Mouse (Mus musculus) MEL (cell line): ENCODE results near the gene Kmo. TPM values are rescaled to one million over a fixed set of nuclear protein-coding genes. Genes with fewer than 3 reads are reported as not detected.

Source experiments
- DNase-seq: peaks from one replicate; pipeline ENCODE4 v3.0.0; 2011; ENCODE audit warnings: low read depth, low spot score
- H3K27ac ChIP-seq: 2 replicates; pipeline ENCODE4 v1.5.1; 2012; ENCODE audit warnings: low read depth, mild to moderate bottlenecking, control low read depth, low read length, moderate library complexity; ENCODE audit not compliant: control insufficient read depth
- H3K27me3 ChIP-seq, 2 experiments: fragments of 150-350 bp in 1 of 2; sonication (generic) in 1 of 2; 2 replicates each; pipeline ENCODE4 v1.6.1; 2012; ENCODE audit warnings: low read length in 2 of 2, mild to moderate bottlenecking in 2 of 2, improper control_type of control experiment in 1 of 2, moderate library complexity in 1 of 2; ENCODE audit not compliant: insufficient read depth in 2 of 2, control insufficient read depth in 1 of 2
- H3K36me3 ChIP-seq, 2 experiments: 2 replicates each; pipeline ENCODE4 v1.6.1; 2012 to 2014; ENCODE audit warnings: low read length in 2 of 2, improper control_type of control experiment in 1 of 2, inconsistent platforms in 1 of 2, mild to moderate bottlenecking in 1 of 2; ENCODE audit not compliant: insufficient read depth in 2 of 2, control insufficient read depth in 1 of 2
- H3K4me1 ChIP-seq, 2 experiments: fragments of 150-350 bp in 1 of 2; sonication (generic) in 1 of 2; 2 replicates each; pipeline ENCODE4 v1.6.1; 2012; ENCODE audit warnings: low read length in 2 of 2, improper control_type of control experiment in 1 of 2, mild to moderate bottlenecking in 1 of 2; ENCODE audit not compliant: insufficient read depth in 2 of 2, control insufficient read depth in 1 of 2
- H3K4me3 ChIP-seq, 2 experiments: fragments of 150-350 bp in 1 of 2; sonication (generic) in 1 of 2; 2 replicates each; pipeline ENCODE4 v1.5.1; 2012; ENCODE audit warnings: low read depth in 2 of 2, low read length in 2 of 2, mild to moderate bottlenecking in 2 of 2, moderate library complexity in 2 of 2, control low read depth in 1 of 2, improper control_type of control experiment in 1 of 2; ENCODE audit not compliant: control insufficient read depth in 1 of 2, insufficient read depth in 1 of 2
- H3K79me2 ChIP-seq: 2 replicates; pipeline ENCODE4 v1.6.1; 2012; ENCODE audit warnings: mild to moderate bottlenecking, low read length, moderate library complexity; ENCODE audit not compliant: control insufficient read depth, poor library complexity, insufficient read depth
- H3K9ac ChIP-seq: 2 replicates; pipeline ENCODE4 v1.6.1; 2012; ENCODE audit warnings: low read depth, mild to moderate bottlenecking, control low read depth, low read length, moderate library complexity; ENCODE audit not compliant: control insufficient read depth, poor library complexity, severe bottlenecking
- H3K9me3 ChIP-seq: fragments of 150-350 bp; sonication (generic); replicated peaks from 2 replicates; pipeline ENCODE4 v1.6.1; 2012; ENCODE audit warnings: mild to moderate bottlenecking, low read length, improper control_type of control experiment, moderate library complexity; ENCODE audit not compliant: insufficient read depth
- BHLHE40 ChIP-seq: IDR thresholded peaks from 2 replicates; pipeline ENCODE4 v1.6.1; 2012; ENCODE audit warnings: low read depth, mild to moderate bottlenecking, inconsistent platforms, low read length, improper control_type of control experiment, borderline replicate concordance
- CHD1 ChIP-seq: IDR thresholded peaks from 2 replicates; pipeline ENCODE4 v1.6.1; 2012; ENCODE audit warnings: low read depth, mild to moderate bottlenecking, inconsistent platforms, low read length, improper control_type of control experiment
- CHD2 ChIP-seq: IDR thresholded peaks from 2 replicates; pipeline ENCODE4 v1.6.1; 2011; ENCODE audit warnings: low read length, improper control_type of control experiment
- CTCF ChIP-seq, 3 experiments: IDR thresholded peaks in 2 of 3; conservative IDR thresholded peaks in 1 of 3; 2 replicates each; pipeline ENCODE4 v1.5.1; 2011 to 2012; ENCODE audit warnings: low read length in 3 of 3, low read depth in 2 of 3, mild to moderate bottlenecking in 2 of 3, improper control_type of control experiment in 1 of 3, inconsistent platforms in 1 of 3, mixed read lengths in 1 of 3, moderate library complexity in 1 of 3; ENCODE audit not compliant: control insufficient read depth in 1 of 3, insufficient read depth in 1 of 3, poor library complexity in 1 of 3, severe bottlenecking in 1 of 3
- ELF1 ChIP-seq: IDR thresholded peaks from 2 replicates; pipeline ENCODE4 v1.6.1; 2014; ENCODE audit warnings: low read depth, mild to moderate bottlenecking, inconsistent platforms, low read length, improper control_type of control experiment, moderate library complexity
- EP300 ChIP-seq, 2 experiments: IDR thresholded peaks; 2 replicates each; pipeline ENCODE4 v1.6.1; 2011; ENCODE audit warnings: improper control_type of control experiment in 2 of 2, low read length in 2 of 2, low read depth in 1 of 2, mild to moderate bottlenecking in 1 of 2
- ETS1 ChIP-seq: IDR thresholded peaks from 2 replicates; pipeline ENCODE4 v1.6.1; 2012; ENCODE audit warnings: low read depth, mild to moderate bottlenecking, inconsistent platforms, low read length, improper control_type of control experiment, moderate library complexity
- GABPA ChIP-seq: IDR thresholded peaks from 2 replicates; pipeline ENCODE4 v1.6.1; 2012; ENCODE audit warnings: low read depth, mild to moderate bottlenecking, inconsistent platforms, low read length, improper control_type of control experiment, moderate library complexity
- GATA1 ChIP-seq: IDR thresholded peaks from 2 replicates; pipeline ENCODE4 v1.6.1; 2011; ENCODE audit warnings: low read depth, low read length, improper control_type of control experiment
- HCFC1 ChIP-seq: IDR thresholded peaks from 2 replicates; pipeline ENCODE4 v1.6.1; 2012; ENCODE audit warnings: low read depth, mild to moderate bottlenecking, inconsistent platforms, low read length, improper control_type of control experiment, moderate library complexity
- JUND ChIP-seq: IDR thresholded peaks from 2 replicates; pipeline ENCODE4 v1.6.1; 2011; ENCODE audit warnings: low read depth, mild to moderate bottlenecking, improper control_type of control experiment, low read length
- KAT2A ChIP-seq: conservative IDR thresholded peaks from 2 replicates; pipeline ENCODE4 v1.6.1; 2012; ENCODE audit warnings: low read depth, low read length, improper control_type of control experiment, inconsistent platforms
- MAFK ChIP-seq: IDR thresholded peaks from 2 replicates; pipeline ENCODE4 v1.6.1; 2011; ENCODE audit warnings: low read depth, mild to moderate bottlenecking, low read length, improper control_type of control experiment, borderline replicate concordance
- MAX ChIP-seq: IDR thresholded peaks from 2 replicates; pipeline ENCODE4 v1.6.1; 2011; ENCODE audit warnings: low read length, improper control_type of control experiment
- MAZ ChIP-seq: IDR thresholded peaks from 2 replicates; pipeline ENCODE4 v1.6.1; 2012; ENCODE audit warnings: low read depth, mild to moderate bottlenecking, inconsistent platforms, low read length, improper control_type of control experiment
- MXI1 ChIP-seq: IDR thresholded peaks from 2 replicates; pipeline ENCODE4 v1.6.1; 2011; ENCODE audit warnings: mild to moderate bottlenecking, low read depth, low read length, improper control_type of control experiment
- MYC ChIP-seq: IDR thresholded peaks from 2 replicates; pipeline ENCODE4 v1.6.1; 2011; ENCODE audit warnings: low read depth, mild to moderate bottlenecking, low read length, improper control_type of control experiment, moderate library complexity
- POLR2AphosphoS2 ChIP-seq: IDR thresholded peaks from 2 replicates; pipeline ENCODE4 v1.6.1; 2011; ENCODE audit warnings: low read length, improper control_type of control experiment
- POLR2AphosphoS5 ChIP-seq: IDR thresholded peaks from 2 replicates; pipeline ENCODE4 v1.6.1; 2012; ENCODE audit warnings: low read depth, borderline replicate concordance, mild to moderate bottlenecking, inconsistent platforms, low read length, moderate library complexity, mixed read lengths
- RAD21 ChIP-seq: IDR thresholded peaks from 2 replicates; pipeline ENCODE4 v1.6.1; 2011; ENCODE audit warnings: mild to moderate bottlenecking, low read depth, low read length, improper control_type of control experiment
- RCOR1 ChIP-seq: IDR thresholded peaks from 2 replicates; pipeline ENCODE4 v1.6.1; 2012; ENCODE audit warnings: low read depth, mild to moderate bottlenecking, inconsistent platforms, low read length, improper control_type of control experiment
- SIN3A ChIP-seq: IDR thresholded peaks from 2 replicates; pipeline ENCODE4 v1.6.1; 2012; ENCODE audit warnings: low read length, improper control_type of control experiment, inconsistent platforms
- SMC3 ChIP-seq: IDR thresholded peaks from 2 replicates; pipeline ENCODE4 v1.6.1; 2011; ENCODE audit warnings: low read depth, low read length, improper control_type of control experiment
- TAL1 ChIP-seq: IDR thresholded peaks from 2 replicates; pipeline ENCODE4 v1.6.1; 2012; ENCODE audit warnings: mild to moderate bottlenecking, inconsistent platforms, low read length, moderate library complexity, mixed read lengths
- TBP ChIP-seq: IDR thresholded peaks from 2 replicates; pipeline ENCODE4 v1.8.0; 2011; ENCODE audit warnings: low read depth, low read length, improper control_type of control experiment
- TCF12 ChIP-seq: IDR thresholded peaks from 2 replicates; pipeline ENCODE4 v1.6.1; 2014; ENCODE audit warnings: low read depth, mild to moderate bottlenecking, inconsistent platforms, low read length, improper control_type of control experiment, moderate library complexity
- USF1 ChIP-seq: IDR thresholded peaks from 2 replicates; pipeline ENCODE4 v1.6.1; 2014; ENCODE audit warnings: low read depth, mild to moderate bottlenecking, inconsistent platforms, low read length, improper control_type of control experiment, moderate library complexity
- USF2 ChIP-seq, 2 experiments: IDR thresholded peaks; 2 replicates each; pipeline ENCODE4 v1.6.1; 2011 to 2012; ENCODE audit warnings: improper control_type of control experiment in 2 of 2, low read length in 2 of 2, borderline replicate concordance in 1 of 2, inconsistent platforms in 1 of 2, low read depth in 1 of 2, mild to moderate bottlenecking in 1 of 2; ENCODE audit not compliant: insufficient read depth in 1 of 2
- ZC3H11A ChIP-seq: IDR thresholded peaks from 2 replicates; pipeline ENCODE4 v1.6.1; 2012; ENCODE audit warnings: low read depth, mild to moderate bottlenecking, inconsistent platforms, low read length, improper control_type of control experiment
- polyA plus RNA-seq, 2 experiments: library from polyadenylated mRNA; stranded (reverse) in 1 of 2; unstranded in 1 of 2; fragments of >175 nt in 1 of 2; fragments of >200 nt in 1 of 2; gene quantifications; 2 replicates each; pipeline versions ENCODE4 v1.2.1 to v1.2.4; 2012; ENCODE audit warnings: low replicate concordance in 2 of 2, low read depth in 1 of 2; ENCODE audit not compliant: insufficient read length in 2 of 2, insufficient read depth in 1 of 2, missing spikeins in 1 of 2
- total RNA-seq: library from RNA; depleted of rRNA; stranded (reverse); fragments of 300-350 nt; gene quantifications from 2 replicates; pipeline ENCODE4 v1.2.3, GENCODE M21; 2012; rRNA removed

Kmo gene
- total RNA-seq (0.27 and 0.69 TPM in 2 replicates), polyA plus RNA-seq (1 to 10 TPM in 1 of 2 experiments, not detected in 1; 1.6 TPM)

- TF ChIP-seq MAX (no peak), KAT2A (no peak), ETS1 (no peak), JUND (no peak), POLR2AphosphoS5 (no peak), CTCF (IDR thresholded peaks at IDR 0.05 in 2 of 3, conservative IDR thresholded peaks at IDR 0.05 in 1 of 3; ENCODE audit: control insufficient read depth in 1 of 3, insufficient read depth in 1 of 3, low read depth in 2 of 3, low read length in 3 of 3, poor library complexity in 1 of 3, severe bottlenecking in 1 of 3) (no peak), ELF1 (no peak), TBP (no peak), MAFK (no peak), EP300 (IDR thresholded peaks at IDR 0.05; ENCODE audit: low read depth in 1 of 2, low read length in 2 of 2) (no peak), MYC (no peak), HCFC1 (no peak), USF2 (IDR thresholded peaks at IDR 0.05; ENCODE audit: borderline replicate concordance in 1 of 2, insufficient read depth in 1 of 2, low read depth in 1 of 2, low read length in 2 of 2) (no peak)
- TF ChIP-seq, all 39 proteins: peak for 0
- H3K9me3 ChIP-seq = no peaks in the 10 kb centered on the region
- no peak for DNase-seq
- no peak within 1 kb of the TSS for H3K9ac ChIP-seq
- H3K27ac ChIP-seq = no peak within 1 kb of the TSS
- peaks cover 0 to 12% of the 10 kb centered on the region in 2 experiments; a peak in 2 of 4 replicates for H3K4me1 ChIP-seq
- H3K4me3 ChIP-seq = no peak within 1 kb of the TSS
- H3K36me3 ChIP-seq = peaks cover 16 to 22% of the 10 kb centered on the region in 2 experiments
- H3K27me3 ChIP-seq = no peaks in the 10 kb centered on the region
- H3K79me2 ChIP-seq = peaks cover 26% of the 10 kb centered on the region
Observed at GRCm38 (mm10) chr1:175619814-175620431, at the start of gene Kmo. Kmo (plus strand) TSS chr1:175620381.

GRCm38 (mm10) chr1:175574129-175574528 lies 46.1 kb upstream of the Kmo start:
- Histone ChIP-seq H3K4me1 (peaks cover 0 to 3% of the 10 kb centered on the region in 2 experiments; a peak in 2 of 4 replicates), H3K4me3 (no peak overlapping the region), H3K27me3 (no peaks in the 10 kb centered on the region), H3K9ac (no peak overlapping the region), H3K27ac (no peak overlapping the region), H3K36me3 (peaks cover 0 to 9% of the 10 kb centered on the region in 2 experiments; a peak in 1 of 4 replicates), H3K79me2 (no peaks in the 10 kb centered on the region), H3K9me3 (no peaks in the 10 kb centered on the region)
- peak; percentile 79 for DNase-seq
- TF ChIP-seq SMC3 (no peak), MAX (peak; percentile 19; the same call in 1 of the 2 replicates), POLR2AphosphoS2 (no peak), SIN3A (no peak), MAZ (no peak), BHLHE40 (no peak), USF1 (no peak), ZC3H11A (no peak), CHD1 (no peak), EP300 (IDR thresholded peaks at IDR 0.05; ENCODE audit: low read depth in 1 of 2, low read length in 2 of 2) (peak; percentile 70 to 77), TBP (no peak), ETS1 (peak; percentile 56), CHD2 (no peak), POLR2AphosphoS5 (no peak), RAD21 (no peak), RCOR1 (peak; percentile 92), GATA1 (peak; percentile 81), HCFC1 (no peak), MAFK (no peak), ELF1 (no peak), MXI1 (no peak), GABPA (no peak), TCF12 (peak; percentile 28; the same call in 1 of the 2 replicates), MYC (0 out of 2 replicates have a peak, but pooled peaks have one; percentile 34), TAL1 (peak; percentile 70)
